In genomic region chr10:127984650-127985049, GRCm38 (mm10) we compare ENCODE assay signal across 21 mouse cellular contexts. TPM values are rescaled to one million over a fixed set of nuclear protein-coding genes. Genes with fewer than 3 reads are reported as not detected.
DNase-seq lines count a peak whose midpoint lies in the region; ATAC-seq lines count a peak whose summit lies in the region.
"Had no signal": no experiment of that assay in that cellular context is flagged by ENCODE, and none has a peak within 500 bp of the region (broad histone marks: within the 10 kb centered on the region; RNA-seq: fewer than 3 reads in every experiment).

No protein-coding gene starts in this region.

- no peak overlapping the region for H3K4me2 ChIP-seq in hindbrain, embryonic 14.5 days (replicated peaks)
- H3K4me2 ChIP-seq: liver, embryonic 11.5 days had no signal

- H3K9ac ChIP-seq in hindbrain, embryonic 14.5 days = no peak overlapping the region

- H3K4me3 ChIP-seq in hindbrain, embryonic 10.5 days = no peak overlapping the region
- H3K4me3 ChIP-seq in hindbrain, embryonic 14.5 days (replicated peaks; ENCODE audit: low read length) = no peak overlapping the region
- H3K4me3 ChIP-seq: megakaryocyte, embryonic 14.5 days; myocyte had no signal

- no peak for ATAC-seq in hindbrain, embryonic 14.5 days (ENCODE audit: low FRiP score)
- ATAC-seq: Patski had no signal

- no peaks in the 10 kb centered on the region for H3K36me3 ChIP-seq in hindbrain, embryonic 10.5 days
- H3K36me3 ChIP-seq in hindbrain, embryonic 14.5 days (replicated peaks; ENCODE audit: control insufficient read depth, insufficient read depth) = no peaks in the 10 kb centered on the region

- WGBS in hindbrain, embryonic 10.5 days = 84% methylated on average over 5 of the region's 5 CpGs
- WGBS in hindbrain, embryonic 14.5 days = 69% methylated on average over 5 of the region's 5 CpGs

- no peaks in the 10 kb centered on the region for H3K27me3 ChIP-seq in hindbrain, embryonic 10.5 days (ENCODE audit: insufficient read depth, poor library complexity, severe bottlenecking)
- H3K27me3 ChIP-seq in hindbrain, embryonic 14.5 days (ENCODE audit: control insufficient read depth, insufficient read depth, low read length) = no peaks in the 10 kb centered on the region

- H3K27ac ChIP-seq in hindbrain, embryonic 10.5 days = peak overlapping the region; percentile 89
- H3K27ac ChIP-seq in hindbrain, embryonic 14.5 days = no peak overlapping the region

- DNase-seq in adrenal gland, adult 2 months = peak; percentile 37
- DNase-seq in adrenal gland, adult 18-20 months (ENCODE audit: low spot score in 2 of 2) = no peak
- no peak for DNase-seq in hindbrain, embryonic 10.5 days (ENCODE audit: low spot score)
- DNase-seq in hindbrain, embryonic 14.5 days (ENCODE audit: low spot score) = no peak
- peak; percentile 9 for DNase-seq in right cerebral cortex, adult 18-20 months
- no peak for DNase-seq in right cerebral cortex, postnatal 14 days
- no peak for DNase-seq in thymus, adult 18-20 months
- DNase-seq in embryo, embryonic 9.5 days (ENCODE audit: extremely low spot score) = no peak
- DNase-seq: cerebellum, adult 9-10 months; kidney, adult 9 months; thymus, postnatal 25 days had no signal

- H3K4me1 ChIP-seq in hindbrain, embryonic 10.5 days (replicated peaks) = peaks cover 29% of the 10 kb centered on the region
- peaks cover 5% of the 10 kb centered on the region; the same call in 1 of the 2 replicates for H3K4me1 ChIP-seq in hindbrain, embryonic 14.5 days (replicated peaks; ENCODE audit: control insufficient read depth, insufficient read depth, low read length)
- H3K4me1 ChIP-seq: megakaryocyte, embryonic 14.5 days had no signal

- 0 out of 2 replicates have a peak, but pooled peaks cover 7% of the 10 kb centered on the region for H3K9me3 ChIP-seq in hindbrain, embryonic 10.5 days
- H3K9me3 ChIP-seq in hindbrain, embryonic 14.5 days (ENCODE audit: control insufficient read depth, low read length) = no peaks in the 10 kb centered on the region

RNA-seq across cellular contexts. Expression of gene Hsd17b6, which starts 22.8 kb away (rescaled TPM):
- under 1 TPM in 1 of 2 experiments, not detected in 1; 0.63 TPM for total RNA-seq in adrenal gland, adult 2 months (2021)
- not detected in 2 replicates for polyA plus RNA-seq in adrenal gland, adult 2 months (2012; rRNA removed)
- total RNA-seq in adrenal gland, adult 18-20 months (2021) = not detected
- polyA plus RNA-seq in hindbrain, embryonic 10.5 days (2016; fragmentation: Nextera tagmentation; extraction: Ambion mirVana) = not detected in 2 replicates
- not detected in 2 replicates for polyA plus RNA-seq in hindbrain, embryonic 14.5 days (2014; fragmentation: Nextera tagmentation; extraction: Ambion mirVana)
- total RNA-seq: granulocyte monocyte progenitor cell, adult 5-6 weeks; layer of hippocampus, adult 18-20 months; left cerebral cortex, postnatal 25 days had no signal
- polyA plus RNA-seq: embryonic facial prominence, embryonic 11.5 days; heart, embryonic 16.5 days; liver, embryonic 11.5 days; lung, embryonic 16.5 days; myocyte; Patski had no signal

RNA-seq across cellular contexts. Expression of gene Prim1, which starts 30.3 kb away (rescaled TPM):
- 1 to 10 TPM; 2.3 to 4.4 TPM for total RNA-seq in adrenal gland, adult 2 months (2021)
- 0.26 and 0.56 TPM in 2 replicates for polyA plus RNA-seq in adrenal gland, adult 2 months (2012; rRNA removed)
- 1 to 10 TPM; 2.8 to 3.5 TPM for total RNA-seq in adrenal gland, adult 18-20 months (2021)
- 82.4 and 108 TPM in 2 replicates for polyA plus RNA-seq in hindbrain, embryonic 10.5 days (2016; fragmentation: Nextera tagmentation; extraction: Ambion mirVana)
- 36.9 and 39.3 TPM in 2 replicates for polyA plus RNA-seq in hindbrain, embryonic 14.5 days (2014; fragmentation: Nextera tagmentation; extraction: Ambion mirVana)

RNA-seq across cellular contexts. Expression of gene Naca, which starts 50.7 kb away (rescaled TPM):
- 100 to 1,000 TPM; 607 to 630 TPM for total RNA-seq in adrenal gland, adult 2 months (2021)
- polyA plus RNA-seq in adrenal gland, adult 2 months (2012; rRNA removed) = 178 and 209 TPM in 2 replicates
- total RNA-seq in adrenal gland, adult 18-20 months (2021) = 100 to 1,000 TPM; 612 to 654 TPM
- 790 and 883 TPM in 2 replicates for polyA plus RNA-seq in hindbrain, embryonic 10.5 days (2016; fragmentation: Nextera tagmentation; extraction: Ambion mirVana)
- polyA plus RNA-seq in hindbrain, embryonic 14.5 days (2014; fragmentation: Nextera tagmentation; extraction: Ambion mirVana) = 558 and 592 TPM in 2 replicates

Comparison
In these comparisons a context has a peak if more than half of its experiments do, and no peak if none do; other contexts are left out.
1. DNase-seq: peak in adrenal gland, adult 2 months (single experiment) and right cerebral cortex, adult 18-20 months (single experiment); none in adrenal gland, adult 18-20 months (0 of 2), hindbrain, embryonic 10.5 days (single experiment), hindbrain, embryonic 14.5 days (single experiment), right cerebral cortex, postnatal 14 days (single experiment), thymus, adult 18-20 months (0 of 2) and embryo, embryonic 9.5 days (single experiment).
2. RNA of gene Prim1, which starts 30.3 kb away (polyA plus RNA-seq): 82.4 to 108 TPM in hindbrain, embryonic 10.5 days and 36.9 to 39.3 TPM in hindbrain, embryonic 14.5 days; 0.26 to 0.56 TPM in adrenal gland, adult 2 months; every median in the first group is over 10 times any median in the second.